Mouse (Mus musculus) subcutaneous adipose tissue, adult 2 months (tissue): Measurements from ENCODE around the gene Gm5591. TPM values are rescaled to one million over a fixed set of nuclear protein-coding genes. Genes with fewer than 3 reads are reported as not detected.

Experiments used
- polyA plus RNA-seq: library from polyadenylated mRNA; depleted of rRNA; stranded (reverse); fragments of >200 nt; gene quantifications from 2 replicates; pipeline ENCODE4 v1.2.3, GENCODE M21; 2012; ENCODE audit warnings: low replicate concordance; rRNA removed

Gene Gm5591
- not detected in 2 replicates for polyA plus RNA-seq

GRCm38 (mm10) chr7:38528093-38528492, at the start of gene Gm5591:
TSS of gene Gm5591 (minus strand) at chr7:38528193.

